Mouse (Mus musculus) heart, embryonic 11.5 days (tissue): Measurements from ENCODE around the gene Vmp1. TPM values are rescaled to one million over a fixed set of nuclear protein-coding genes. Genes with fewer than 3 reads are reported as not detected.

Experiments used
- ATAC-seq: fragments of 200-750 bp; cut with Nextera tagmentation; replicated peaks from 2 replicates; pipeline ENCODE4 v1.8.0; 2017; ENCODE audit warnings: moderate library complexity; ENCODE audit not compliant: insufficient number of reproducible peaks, low FRiP score, low TSS enrichment
- H3K27ac ChIP-seq: fragments of 300-500 bp; sonication (generic); 2 replicates; pipeline ENCODE4 v1.5.1; 2014; ENCODE audit warnings: mild to moderate bottlenecking, low read depth, low read length
- H3K27me3 ChIP-seq: fragments of 300-500 bp; sonication (generic); 2 replicates; pipeline ENCODE4 v1.6.1; 2014; ENCODE audit warnings: mild to moderate bottlenecking, low read length, mixed read lengths; ENCODE audit not compliant: control insufficient read depth, insufficient read depth
- H3K36me3 ChIP-seq: fragments of 300-500 bp; sonication (generic); 2 replicates; pipeline ENCODE4 v1.6.1; 2014; ENCODE audit warnings: mild to moderate bottlenecking, low read length, moderate library complexity, mixed read lengths; ENCODE audit not compliant: control insufficient read depth, insufficient read depth
- H3K4me1 ChIP-seq: fragments of 300-500 bp; sonication (generic); 2 replicates; pipeline ENCODE4 v1.6.1; 2014; ENCODE audit warnings: low read length; ENCODE audit not compliant: control insufficient read depth, insufficient read depth
- H3K4me2 ChIP-seq: fragments of 300-500 bp; sonication (generic); 2 replicates; pipeline ENCODE4 v1.6.1; 2014; ENCODE audit warnings: mild to moderate bottlenecking, moderate library complexity
- H3K4me3 ChIP-seq: fragments of 300-500 bp; sonication (generic); 2 replicates; pipeline ENCODE4 v1.5.1; 2014; ENCODE audit warnings: low read depth, low read length
- H3K9ac ChIP-seq: fragments of 300-500 bp; sonication (generic); 2 replicates; pipeline ENCODE4 v1.6.1; 2014; ENCODE audit warnings: mild to moderate bottlenecking, low read depth, low read length, moderate library complexity
- H3K9me3 ChIP-seq: fragments of 300-500 bp; sonication (generic); replicated peaks from 2 replicates; pipeline ENCODE4 v1.6.1; 2016; ENCODE audit warnings: low read length; ENCODE audit not compliant: control insufficient read depth
- WGBS: fragments of 180-500 bp; shearing (Covaris S2); extraction: QIAGEN DNeasy Blood & Tissue Kit; methylation state at CpG from one replicate; pipeline ENCODE4 v1.1.7; 2014; ENCODE audit not compliant: insufficient replicate concordance; 5-methylcytosine and 5-hydroxymethylcytosine counted together
- polyA plus RNA-seq: library from polyadenylated mRNA; unstranded; fragments of >200 nt; fragmentation: Nextera tagmentation; extraction: Ambion mirVana; gene quantifications from 2 replicates; pipeline ENCODE4 v1.2.1, GENCODE M21; 2014

The Vmp1 gene
- polyA plus RNA-seq, 1 experiment from 2014 or later: 112 TPM

DNA sequence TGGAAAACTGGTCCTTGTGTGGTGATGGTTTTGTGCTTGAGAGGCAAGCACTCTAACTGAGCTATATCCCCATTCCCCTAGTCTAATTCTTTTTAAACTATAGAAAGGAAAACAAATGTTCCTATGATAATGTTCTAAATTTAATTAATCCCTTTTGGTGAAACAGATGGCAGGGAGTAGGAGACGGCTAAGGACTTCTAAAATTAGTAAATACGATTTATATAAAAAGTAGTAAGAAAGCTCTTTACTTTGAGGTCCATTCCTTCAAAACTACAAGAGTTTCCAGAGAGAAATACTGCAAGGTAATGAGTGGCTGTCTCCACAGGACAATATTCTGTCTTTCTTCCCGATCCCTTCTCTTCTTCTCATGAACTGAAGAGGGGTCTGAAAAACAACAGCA lies 19.2 kb downstream of the Vmp1 start:
- Histone ChIP-seq H3K27ac (no peak overlapping the region), H3K9me3 (no peaks in the 10 kb centered on the region), H3K4me2 (no peak overlapping the region), H3K36me3 (peaks cover 8% of the 10 kb centered on the region; the same call in 1 of the 2 replicates), H3K4me1 (no peaks in the 10 kb centered on the region), H3K4me3 (no peak overlapping the region), H3K9ac (no peak overlapping the region), H3K27me3 (no peaks in the 10 kb centered on the region)
- ATAC-seq: no peak
- 90% methylated on average over 3 of the region's 3 CpGs for WGBS

DNA sequence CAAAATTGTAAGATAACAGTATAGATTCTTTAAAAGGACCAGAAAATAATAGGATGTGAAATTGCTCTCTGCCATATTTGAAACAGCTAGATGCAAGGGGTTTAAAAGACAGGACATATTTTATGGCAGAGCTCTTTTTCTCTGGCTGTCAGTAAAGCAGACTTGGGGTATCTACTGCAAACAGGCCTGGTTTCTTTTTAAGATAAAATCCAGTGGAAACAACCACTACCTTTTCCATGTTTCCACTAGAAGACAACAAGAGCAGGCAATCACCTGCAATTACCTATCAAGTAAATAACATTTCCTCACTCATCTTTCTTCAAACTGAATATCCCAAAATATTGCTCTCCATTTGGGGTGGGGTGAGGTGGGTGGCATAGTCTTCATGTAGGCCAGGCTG lies 19.7 kb downstream of the Vmp1 start:
- Histone ChIP-seq H3K27me3 (no peaks in the 10 kb centered on the region), H3K9ac (no peak overlapping the region), H3K4me1 (no peaks in the 10 kb centered on the region), H3K36me3 (peaks cover 8% of the 10 kb centered on the region; the same call in 1 of the 2 replicates), H3K9me3 (no peaks in the 10 kb centered on the region), H3K27ac (0 out of 2 replicates have a peak overlapping the region, but pooled peaks have one; percentile 41), H3K4me3 (no peak overlapping the region), H3K4me2 (no peak overlapping the region)
- ATAC-seq: no peak

DNA sequence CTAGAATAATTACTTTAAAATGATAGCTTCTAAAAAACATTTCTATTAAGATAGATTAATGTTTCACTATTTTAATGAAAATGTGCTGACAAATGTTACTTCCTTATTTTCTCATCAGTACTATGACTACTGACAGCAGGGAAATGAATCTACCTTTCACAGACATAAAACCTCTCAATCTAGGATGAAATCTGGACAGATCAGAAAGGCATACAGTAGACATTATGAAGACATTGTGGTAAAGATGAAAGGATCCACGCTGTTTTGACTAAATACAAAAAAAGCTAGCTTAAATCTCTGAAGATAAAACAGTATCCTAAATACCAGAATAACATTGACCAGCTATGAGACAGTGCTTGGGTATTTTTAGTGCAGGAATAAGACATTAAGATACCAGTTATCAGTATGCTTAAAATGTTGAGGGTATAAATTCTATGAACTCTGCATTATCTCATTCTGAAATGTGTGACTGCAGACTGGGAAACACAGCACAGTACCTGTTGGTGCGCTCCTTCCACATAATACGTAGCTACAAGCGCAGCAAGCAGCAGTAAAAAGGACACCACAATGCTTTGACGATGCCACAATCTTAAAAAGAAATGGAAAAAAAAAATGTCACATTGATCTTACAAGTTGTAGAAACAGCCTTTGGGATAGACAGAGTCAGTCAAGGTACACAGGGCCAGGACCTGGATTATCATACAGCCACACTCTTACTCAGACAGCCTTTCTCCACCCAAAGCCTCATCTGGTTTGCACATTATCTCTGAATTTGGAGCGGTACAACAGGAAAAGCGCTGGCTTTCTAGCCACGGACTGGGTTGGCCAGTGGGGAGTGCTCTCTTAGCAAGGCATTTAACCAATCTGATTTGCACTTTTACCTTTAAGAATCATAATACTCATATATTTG lies 20.4 kb downstream of the Vmp1 start:
- ATAC-seq: 0 out of 2 replicates have a peak, but pooled peaks have one; percentile 57
- H3K27ac ChIP-seq: no peak overlapping the region; the same call in 1 of the 2 replicates
- no peaks in the 10 kb centered on the region for H3K4me1 ChIP-seq
- H3K9me3 ChIP-seq: no peaks in the 10 kb centered on the region
- H3K36me3 ChIP-seq: peaks cover 8% of the 10 kb centered on the region; the same call in 1 of the 2 replicates
- H3K27me3 ChIP-seq: no peaks in the 10 kb centered on the region
- H3K4me2 ChIP-seq: no peak overlapping the region
- no peak overlapping the region for H3K4me3 ChIP-seq
- H3K9ac ChIP-seq: no peak overlapping the region
- 82% methylated on average over 8 of the region's 8 CpGs for WGBS

DNA sequence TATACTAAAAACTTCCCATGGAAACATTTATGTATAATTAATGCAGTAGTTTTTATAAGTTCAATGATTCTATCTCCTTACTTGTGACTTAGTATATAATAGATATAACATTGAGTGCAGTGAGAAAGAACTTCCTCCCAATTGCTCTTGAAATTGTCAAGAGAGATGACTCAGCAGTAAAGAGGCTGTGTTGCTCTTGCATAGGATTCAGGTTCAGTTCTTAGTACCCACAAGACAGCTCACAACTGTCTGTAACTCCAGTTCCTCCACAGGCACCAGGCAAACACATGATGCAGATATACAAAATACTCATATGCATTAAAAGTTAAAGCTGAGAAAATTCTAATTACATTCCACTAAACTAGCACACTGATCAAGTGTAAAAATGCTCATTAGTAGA lies 25.8 kb downstream of the Vmp1 start:
- ATAC-seq: no peak
- peaks cover 4% of the 10 kb centered on the region; the same call in 1 of the 2 replicates for H3K36me3 ChIP-seq
- no peaks in the 10 kb centered on the region for H3K27me3 ChIP-seq
- peaks cover 4% of the 10 kb centered on the region for H3K4me1 ChIP-seq
- no peak overlapping the region for H3K27ac ChIP-seq
- H3K9ac ChIP-seq: no peak overlapping the region
- H3K4me3 ChIP-seq: no peak overlapping the region
- no peaks in the 10 kb centered on the region for H3K9me3 ChIP-seq
- H3K4me2 ChIP-seq: no peak overlapping the region

GRCm38 (mm10) chr11:86656849-86657567 lies 26.6 kb downstream of the Vmp1 start:
- Histone ChIP-seq H3K9me3 (no peaks in the 10 kb centered on the region), H3K4me1 (peaks cover 4% of the 10 kb centered on the region), H3K4me3 (no peak overlapping the region), H3K27me3 (no peaks in the 10 kb centered on the region), H3K27ac (peak overlapping the region; percentile 54), H3K9ac (no peak overlapping the region), H3K4me2 (0 out of 2 replicates have a peak overlapping the region, but pooled peaks have one; percentile 8), H3K36me3 (no peaks in the 10 kb centered on the region)
- ATAC-seq: no peak
- 42% methylated on average over 4 of the region's 4 CpGs for WGBS

- Histone ChIP-seq H3K4me2 (no peak overlapping the region), H3K9me3 (no peaks in the 10 kb centered on the region), H3K4me3 (no peak overlapping the region), H3K27me3 (no peaks in the 10 kb centered on the region), H3K27ac (no peak overlapping the region), H3K36me3 (no peaks in the 10 kb centered on the region), H3K9ac (no peak overlapping the region), H3K4me1 (peaks cover 6% of the 10 kb centered on the region)
- no peak for ATAC-seq
- 44% methylated on average over 1 of the region's 1 CpGs for WGBS
These were observed 28.0 kb downstream of the Vmp1 start for GRCm38 (mm10) chr11:86655671-86656070.

- Histone ChIP-seq H3K36me3 (no peaks in the 10 kb centered on the region), H3K9ac (no peak overlapping the region), H3K27me3 (no peaks in the 10 kb centered on the region), H3K4me1 (peaks cover 7% of the 10 kb centered on the region), H3K27ac (no peak overlapping the region), H3K4me2 (no peak overlapping the region), H3K9me3 (no peaks in the 10 kb centered on the region), H3K4me3 (no peak overlapping the region)
- no peak for ATAC-seq
- WGBS: 77% methylated on average over 4 of the region's 4 CpGs
These were observed 29.5 kb downstream of the Vmp1 start for GRCm38 (mm10) chr11:86654096-86654495.

DNA sequence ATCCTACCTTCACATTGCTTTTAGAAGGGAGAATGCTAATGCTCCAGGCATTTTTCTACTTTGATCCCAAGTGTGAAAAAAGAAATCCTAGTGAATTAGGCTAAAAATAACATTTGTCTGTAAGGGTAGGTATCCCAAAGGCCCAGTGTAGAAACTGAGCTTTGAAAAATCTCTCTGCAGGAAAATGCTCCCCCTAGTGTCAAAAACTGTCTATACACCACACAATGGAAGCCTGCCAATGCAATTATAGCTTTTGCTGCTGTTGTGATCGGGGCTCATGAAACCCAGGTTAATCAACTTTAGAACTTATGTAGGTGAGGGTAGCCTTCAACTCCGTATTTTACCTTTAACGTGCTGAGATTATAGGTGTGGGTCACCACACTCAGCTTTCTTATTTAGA lies 30.2 kb downstream of the Vmp1 start:
- WGBS: 24% methylated on average over 3 of the region's 3 CpGs
- Histone ChIP-seq H3K36me3 (no peaks in the 10 kb centered on the region), H3K27me3 (no peaks in the 10 kb centered on the region), H3K9me3 (no peaks in the 10 kb centered on the region), H3K4me2 (no peak overlapping the region), H3K4me1 (peaks cover 7% of the 10 kb centered on the region), H3K9ac (no peak overlapping the region), H3K27ac (no peak overlapping the region), H3K4me3 (no peak overlapping the region)
- ATAC-seq: no peak
